Mouse (Mus musculus) erythroblast, embryonic 14.5 days (primary cell): Measurements from ENCODE around the gene Slc22a23.

ENCODE experiments used
- GATA1 ChIP-seq: IDR thresholded peaks from 2 replicates; pipeline ENCODE4 v1.6.1; 2012; ENCODE audit warnings: low read length, inconsistent platforms, mixed read lengths
- TAL1 ChIP-seq: IDR thresholded peaks from 3 replicates; pipeline ENCODE4 v1.6.1; 2012; ENCODE audit warnings: low read length, inconsistent platforms, mixed read lengths

GRCm38 (mm10) chr13:34372870-34373478 is 28.0 kb upstream of the Slc22a23 start:
- TF ChIP-seq GATA1, result no peak
- TF ChIP-seq TAL1, result no peak
